Mouse (Mus musculus): ENCODE measurements at regions not wholly inside any gene's neighbourhood (a gene's known extent, or its start where the extent isn't known, plus 50 kb on each side); places are given as distances from the start of the nearest gene placed in this dataset.

DNA sequence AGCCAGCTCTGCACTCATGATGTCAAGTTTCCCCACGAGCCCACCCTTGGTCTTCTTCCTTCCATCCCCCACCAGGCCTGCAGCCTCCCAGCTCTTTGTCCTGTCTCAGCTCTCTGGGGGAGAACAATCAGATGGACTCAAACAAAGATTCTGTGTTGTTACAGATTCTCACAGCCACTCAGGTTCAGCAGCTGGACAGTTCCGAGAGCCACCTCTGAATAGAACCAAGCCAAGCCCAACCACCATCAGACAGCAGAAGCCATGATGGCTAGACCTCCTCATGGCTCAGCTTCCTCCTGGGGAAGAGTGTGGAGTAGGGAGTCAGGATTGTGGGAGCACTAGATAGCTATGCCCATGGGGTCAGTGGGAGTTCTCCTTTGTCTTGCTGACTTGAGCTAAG is 184.5 kb downstream of the Qk start:
- in situ Hi-C loops (cut with MboI; ENCODE audit: low pct_ligation_motif_present, low pct_unique_long_range_greater_than_20kb, low sequenced_read_pairs), result no loop called here
- Histone ChIP-seq H3K36me3 (replicated peaks in 1 of 2; ENCODE audit: control insufficient read depth in 1 of 2, insufficient read depth in 1 of 2, low read length in 1 of 2) (no peaks in the 10 kb centered on the region), H3K79me2 (replicated peaks; ENCODE audit: control insufficient read depth, extremely low read depth, insufficient read depth, poor library complexity, severe bottlenecking) (no peaks in the 10 kb centered on the region), H3K9me3 (replicated peaks; ENCODE audit: low read length) (no peaks in the 10 kb centered on the region), H3K4me3 (replicated peaks in 1 of 3; ENCODE audit: low read depth in 2 of 3, low read length in 2 of 3, poor library complexity in 1 of 3) (no peak overlapping the region), H3K27ac (ENCODE audit: insufficient read depth, low read depth) (no peak overlapping the region), H3K4me2 (ENCODE audit: insufficient read depth, low read depth, poor library complexity, severe bottlenecking) (no peak overlapping the region), H3K4me1 (ENCODE audit: control insufficient read depth in 1 of 2, insufficient read depth in 2 of 2) (no peaks in the 10 kb centered on the region), H3K9ac (ENCODE audit: insufficient read depth, low read depth) (no peak overlapping the region), H3K27me3 (replicated peaks) (no peaks in the 10 kb centered on the region)
- no peak for DNase-seq (ENCODE audit: extremely low read depth)
- dilution Hi-C loops (cut with MboI; ENCODE audit: extremely low pct_ligation_motif_present, extremely low pct_unique_long_range_greater_than_20kb, low sequenced_read_pairs), result no loop called here
- TF ChIP-seq KAT2A (IDR thresholded peaks at IDR 0.05; ENCODE audit: insufficient replicate concordance, low read length), result no peak
- TF ChIP-seq CTCF (conservative IDR thresholded peaks at IDR 0.05 in 1 of 2, IDR thresholded peaks at IDR 0.05 in 1 of 2; ENCODE audit: low read depth in 2 of 2, low read length in 2 of 2), result no peak
- no peak for TF ChIP-seq ZKSCAN1 (IDR thresholded peaks at IDR 0.05; ENCODE audit: borderline replicate concordance, low read depth, low read length)
- TF ChIP-seq E2F4 (IDR thresholded peaks at IDR 0.05; ENCODE audit: insufficient replicate concordance, low read depth, low read length), result no peak
- TF ChIP-seq ETS1 (conservative IDR thresholded peaks at IDR 0.05; ENCODE audit: low read depth, low read length), result no peak
- no peak for TF ChIP-seq ELF1 (IDR thresholded peaks at IDR 0.05; ENCODE audit: low read depth, low read length)
- no peak for TF ChIP-seq NRF1 (IDR thresholded peaks at IDR 0.05; ENCODE audit: low read depth, low read length)
- no peak for TF ChIP-seq PAX5 (IDR thresholded peaks at IDR 0.05; ENCODE audit: low read length)
- TF ChIP-seq POLR2AphosphoS2 (IDR thresholded peaks at IDR 0.05; ENCODE audit: low read depth, low read length), result no peak
- TF ChIP-seq USF2 (conservative IDR thresholded peaks at IDR 0.05; ENCODE audit: low read depth, low read length), result no peak
- TF ChIP-seq HCFC1 (IDR thresholded peaks at IDR 0.05; ENCODE audit: low read depth, low read length), result no peak

DNA sequence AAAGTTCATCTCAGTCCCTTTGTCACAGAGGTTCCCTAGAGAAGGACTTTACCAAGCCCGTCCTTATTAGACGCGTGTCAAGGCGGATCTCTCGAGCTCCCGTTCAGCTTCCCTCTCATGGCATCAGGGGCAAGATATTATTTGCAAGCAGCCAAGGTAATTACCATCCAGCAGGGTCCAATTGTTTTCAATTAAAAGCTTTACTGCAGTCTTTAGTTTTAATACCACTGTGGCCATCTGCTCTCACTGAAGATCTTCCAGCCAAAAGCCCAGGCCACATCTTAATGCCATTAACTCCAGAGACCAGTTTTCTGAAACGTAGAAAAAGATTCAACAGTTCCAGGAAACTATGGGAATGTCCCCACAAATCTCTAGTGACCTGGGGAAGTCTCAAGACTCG is 191.1 kb downstream of the Qk start:
- no peaks in the 10 kb centered on the region for H3K36me3 ChIP-seq (replicated peaks in 1 of 2; ENCODE audit: control insufficient read depth in 1 of 2, insufficient read depth in 1 of 2, low read length in 1 of 2)
- H3K4me3 ChIP-seq (replicated peaks in 1 of 3; ENCODE audit: low read depth in 2 of 3, low read length in 2 of 3, poor library complexity in 1 of 3), result no peak overlapping the region
- TF ChIP-seq MAZ (IDR thresholded peaks at IDR 0.05; ENCODE audit: low read depth, low read length), result no peak
- no peak for TF ChIP-seq POLR2AphosphoS2 (IDR thresholded peaks at IDR 0.05; ENCODE audit: low read depth, low read length)
- TF ChIP-seq SIN3A (IDR thresholded peaks at IDR 0.05; ENCODE audit: low read length), result no peak
- no peak for TF ChIP-seq IRF4 (IDR thresholded peaks at IDR 0.05; ENCODE audit: low read depth, low read length)
- no peak for TF ChIP-seq ZNF384 (IDR thresholded peaks at IDR 0.05; ENCODE audit: low read depth, low read length)
- H3K27me3 ChIP-seq (replicated peaks), result no peaks in the 10 kb centered on the region
- no peaks in the 10 kb centered on the region for H3K79me2 ChIP-seq (replicated peaks; ENCODE audit: control insufficient read depth, extremely low read depth, insufficient read depth, poor library complexity, severe bottlenecking)
- no peak for DNase-seq (ENCODE audit: extremely low read depth)
- no peak overlapping the region for H3K4me2 ChIP-seq (ENCODE audit: insufficient read depth, low read depth, poor library complexity, severe bottlenecking)
- in situ Hi-C loops (cut with MboI; ENCODE audit: low pct_ligation_motif_present, low pct_unique_long_range_greater_than_20kb, low sequenced_read_pairs), result no loop called here
- no peaks in the 10 kb centered on the region for H3K9me3 ChIP-seq (replicated peaks; ENCODE audit: low read length)
- no peak overlapping the region for H3K27ac ChIP-seq (ENCODE audit: insufficient read depth, low read depth)
- H3K9ac ChIP-seq (ENCODE audit: insufficient read depth, low read depth), result no peak overlapping the region
- dilution Hi-C loops (cut with MboI; ENCODE audit: extremely low pct_ligation_motif_present, extremely low pct_unique_long_range_greater_than_20kb, low sequenced_read_pairs), result no loop called here
- H3K4me1 ChIP-seq (ENCODE audit: control insufficient read depth in 1 of 2, insufficient read depth in 2 of 2), result peaks cover 0 to 4% of the 10 kb centered on the region in 2 experiments; a peak in 1 of 4 replicates
